Mouse (Mus musculus): ENCODE data around the gene Cacng8. TPM values are rescaled to one million over a fixed set of nuclear protein-coding genes. Genes with fewer than 3 reads are reported as not detected.

Cacng8 gene
- polyA plus RNA-seq, 1 experiment from 2014 or later: 2.0 TPM

Other genes with a start within 250 kb of the Cacng8 start
- gene AU018091, start 221.5 kb upstream of the Cacng8 start, polyA plus RNA-seq (2015; fragmentation: Nextera tagmentation; extraction: Ambion mirVana): not detected in 2 replicates
- not detected in 2 replicates for gene Nlrp12, start 140.9 kb upstream of the Cacng8 start, polyA plus RNA-seq (2015; fragmentation: Nextera tagmentation; extraction: Ambion mirVana)
- gene Myadm, start 101.6 kb upstream of the Cacng8 start, polyA plus RNA-seq (2015; fragmentation: Nextera tagmentation; extraction: Ambion mirVana): 131 and 135 TPM in 2 replicates
- gene Prkcg, start 101.5 kb upstream of the Cacng8 start, polyA plus RNA-seq (2015; fragmentation: Nextera tagmentation; extraction: Ambion mirVana): 0.27 and 0.45 TPM in 2 replicates
- 1.2 and 1.8 TPM in 2 replicates for gene Cacng7, start 57.7 kb upstream of the Cacng8 start, polyA plus RNA-seq (2015; fragmentation: Nextera tagmentation; extraction: Ambion mirVana)
- 0.33 TPM in 1 of 2 replicates, not detected in the other for gene Cacng6, start 33.5 kb downstream of the Cacng8 start, polyA plus RNA-seq (2015; fragmentation: Nextera tagmentation; extraction: Ambion mirVana)
- 0.11 and 0.16 TPM in 2 replicates for gene Tarm1, start 111.9 kb downstream of the Cacng8 start, polyA plus RNA-seq (2015; fragmentation: Nextera tagmentation; extraction: Ambion mirVana)
- gene Oscar, start 225.5 kb downstream of the Cacng8 start, polyA plus RNA-seq (2015; fragmentation: Nextera tagmentation; extraction: Ambion mirVana): 0.08 and 0.09 TPM in 2 replicates
- gene Ndufa3, start 226.7 kb downstream of the Cacng8 start, polyA plus RNA-seq (2015; fragmentation: Nextera tagmentation; extraction: Ambion mirVana): 486 and 556 TPM in 2 replicates
- 19.7 and 23.1 TPM in 2 replicates for gene Tfpt, start 239.2 kb downstream of the Cacng8 start, polyA plus RNA-seq (2015; fragmentation: Nextera tagmentation; extraction: Ambion mirVana)
- gene Prpf31, start 239.3 kb downstream of the Cacng8 start, polyA plus RNA-seq (2015; fragmentation: Nextera tagmentation; extraction: Ambion mirVana): 85.7 and 90.1 TPM in 2 replicates